Mouse (Mus musculus) urinary bladder, postnatal 0 days (tissue): ENCODE data around the gene Npvf. TPM values are rescaled to one million over a fixed set of nuclear protein-coding genes. Genes with fewer than 3 reads are reported as not detected.

Source experiments
- polyA plus RNA-seq: library from polyadenylated mRNA; unstranded; fragments of >200 nt; fragmentation: Nextera tagmentation; extraction: Ambion mirVana; gene quantifications from 2 replicates; pipeline ENCODE4 v1.2.1, GENCODE M21; 2015

Gene Npvf
- not detected in 2 replicates for polyA plus RNA-seq

GRCm38 (mm10) chr6:50654356-50654755 is at the start of gene Npvf:
TSS of gene Npvf (minus strand) at chr6:50654439.

Other genes starting within 250 kb of the Npvf start
- gene Osbpl3, start 198.2 kb downstream of the Npvf start, polyA plus RNA-seq, result 14.7 and 19.5 TPM in 2 replicates
- 66.1 and 72.2 TPM in 2 replicates for gene Cycs, start 87.9 kb downstream of the Npvf start, polyA plus RNA-seq
- gene 4921507P07Rik, start 57.8 kb downstream of the Npvf start, polyA plus RNA-seq, result 1.1 and 1.2 TPM in 2 replicates